Mouse (Mus musculus) retina, embryonic 14.5 days (tissue): Measurements from ENCODE around the gene Siah1a.

Experiments used
- DNase-seq: peaks from one replicate; pipeline ENCODE4 v3.0.0-alpha.2; 2015; ENCODE audit warnings: low spot score

The Siah1a gene

DNA sequence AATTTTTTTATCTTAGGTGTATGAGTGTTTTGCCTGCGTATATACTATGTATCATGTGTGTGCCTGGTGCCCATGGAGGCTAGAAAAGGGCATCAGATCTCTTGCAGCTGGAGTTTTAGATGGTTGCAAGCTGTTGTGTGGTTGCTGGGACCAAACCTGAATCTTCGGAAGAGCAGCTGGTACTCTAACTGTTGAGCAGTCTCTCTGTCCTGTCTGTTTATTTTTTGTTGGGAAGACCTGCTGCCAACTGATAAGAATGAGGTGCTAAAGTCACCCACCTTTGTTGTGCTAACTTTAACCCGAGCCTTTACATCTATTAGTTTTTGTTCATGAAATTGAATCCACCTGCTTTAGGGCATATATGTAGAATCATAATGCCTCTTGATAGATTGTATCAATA lies 43.3 kb downstream of the Siah1a start:
- no peak for DNase-seq

DNA sequence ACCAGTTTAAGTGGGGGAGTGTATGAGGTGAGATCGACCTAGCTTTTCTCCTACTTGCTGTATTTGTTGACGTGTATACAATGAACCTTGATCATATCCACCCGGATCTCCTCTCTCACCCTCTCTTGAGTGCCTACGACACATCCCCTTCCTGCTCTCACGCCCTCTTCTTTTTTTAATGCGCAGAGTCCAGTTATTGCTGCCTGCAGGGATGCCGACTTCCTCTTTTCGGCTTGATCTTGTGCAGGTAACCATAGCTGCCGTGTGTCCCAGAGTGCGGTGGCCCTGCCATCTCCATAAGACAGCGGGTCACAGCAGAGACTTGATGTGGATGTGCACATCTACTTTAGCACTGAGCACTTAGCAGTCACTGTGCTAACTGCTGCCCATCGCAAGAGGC lies 46.3 kb downstream of the Siah1a start:
- no peak for DNase-seq

- DNase-seq = no peak
Measured at GRCm38 (mm10) chr8:86698811-86699421, 46.8 kb downstream of the Siah1a start.

DNA sequence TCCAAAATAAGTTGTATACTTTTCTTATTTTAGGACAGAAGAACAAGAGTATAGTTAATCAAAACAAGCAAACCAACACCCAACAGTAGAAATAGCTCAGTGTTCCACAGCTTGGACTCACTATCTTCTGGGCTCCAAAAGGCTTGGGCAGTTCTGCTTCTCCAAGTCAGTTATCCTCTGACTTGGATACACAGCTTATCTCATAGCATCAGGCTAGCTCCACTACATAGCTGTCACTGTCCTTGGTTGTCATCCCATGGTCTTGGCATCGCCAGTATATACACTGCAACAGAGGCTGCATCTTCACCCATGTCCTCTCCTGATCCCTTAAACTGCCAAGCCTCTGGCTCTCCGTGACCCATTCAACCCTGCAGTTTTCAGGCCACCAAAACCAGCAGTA lies 50.0 kb downstream of the Siah1a start:
- no peak for DNase-seq

DNA sequence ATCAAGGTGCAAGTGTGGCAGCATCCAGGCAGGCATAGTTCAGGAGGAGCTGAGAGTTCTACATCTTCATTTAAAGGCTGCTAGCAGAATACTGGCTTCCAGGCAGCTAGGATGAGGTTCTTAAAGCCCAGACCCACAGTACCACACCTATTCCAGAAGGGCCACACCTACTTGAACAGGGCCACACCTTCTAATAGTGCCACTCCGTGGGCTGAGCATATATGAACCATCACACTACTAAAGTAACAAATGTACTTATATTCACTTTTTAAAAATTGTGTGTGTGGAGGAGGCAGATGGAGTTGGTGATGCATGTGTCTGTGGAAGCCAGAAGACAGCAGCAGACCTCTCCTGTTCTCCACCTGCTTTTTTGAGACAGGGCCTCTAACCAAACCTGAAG lies 51.7 kb downstream of the Siah1a start:
- DNase-seq = no peak

DNA sequence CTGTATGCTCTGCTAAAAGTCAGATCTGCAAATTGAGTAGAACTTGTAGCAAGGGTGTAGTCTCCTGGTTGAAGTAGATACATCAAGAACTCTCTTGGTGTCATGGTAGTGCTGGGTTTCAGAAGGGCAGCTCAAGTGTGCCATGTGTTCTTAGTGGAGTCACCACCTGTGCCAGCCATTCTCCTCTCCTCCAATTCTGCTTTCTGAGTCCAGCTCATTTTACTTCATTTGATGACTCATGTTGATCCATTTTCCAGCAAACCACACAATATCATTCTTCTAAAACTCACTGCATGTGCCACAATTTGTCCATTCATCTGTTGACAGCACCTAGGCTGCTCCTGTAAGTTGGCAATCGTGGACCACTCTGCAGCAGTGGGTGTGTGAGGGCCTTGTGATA lies 53.6 kb downstream of the Siah1a start:
- DNase-seq = no peak

- no peak for DNase-seq
Measured at GRCm38 (mm10) chr8:86686629-86687028, 59.1 kb downstream of the Siah1a start.
